Mouse (Mus musculus): ENCODE measurements around the gene Gm3854. TPM values are rescaled to one million over a fixed set of nuclear protein-coding genes. Genes with fewer than 3 reads are reported as not detected.
"Not testable (repeated sequence)": the region's sequence is repeated elsewhere in the genome, so short reads cannot be mapped to it uniquely, and the experiment has no call there.

Gene Gm3854
- 2.7 and 3.3 TPM in 2 replicates for polyA plus RNA-seq (2014; fragmentation: Nextera tagmentation; extraction: Ambion mirVana)

- under 1% methylated on average over 26 of the region's 26 CpGs for WGBS
- Histone ChIP-seq H3K27ac (ENCODE audit: low read depth, low read length) (no peak within 1 kb of the TSS), H3K4me1 (ENCODE audit: control insufficient read depth, insufficient read depth, low read length) (no peaks in the 10 kb centered on the region), H3K27me3 (ENCODE audit: control insufficient read depth, insufficient read depth, low read length) (no peaks in the 10 kb centered on the region), H3K9me3 (ENCODE audit: control insufficient read depth, low read length) (no peaks in the 10 kb centered on the region), H3K4me3 (ENCODE audit: low read depth, low read length) (peak within 1 kb of the TSS; percentile 35), H3K36me3 (ENCODE audit: control insufficient read depth, insufficient read depth, low read length) (no peaks in the 10 kb centered on the region), H3K4me2 (ENCODE audit: low read depth) (peak within 1 kb of the TSS; percentile 15), H3K9ac (ENCODE audit: low read length) (peak within 1 kb of the TSS; percentile 32)
- peak; percentile 91 for ATAC-seq (ENCODE audit: insufficient read depth, low FRiP score, low TSS enrichment)
- peak; percentile 88 for DNase-seq (ENCODE audit: low spot score)
Observed at GRCm38 (mm10) chr7:6343501-6344071, at the start of gene Gm3854. TSS of gene Gm3854 (plus strand) at chr7:6343759.

GRCm38 (mm10) chr7:6300796-6301195 lies 42.8 kb upstream of the Gm3854 start:
- not testable (repeated sequence) for H3K4me2 ChIP-seq (ENCODE audit: low read depth); ATAC-seq (ENCODE audit: insufficient read depth, low FRiP score, low TSS enrichment); H3K36me3 ChIP-seq (ENCODE audit: control insufficient read depth, insufficient read depth, low read length); H3K4me3 ChIP-seq (ENCODE audit: low read depth, low read length); H3K9ac ChIP-seq (ENCODE audit: low read length); H3K9me3 ChIP-seq (ENCODE audit: control insufficient read depth, low read length); H3K4me1 ChIP-seq (ENCODE audit: control insufficient read depth, insufficient read depth, low read length); H3K27me3 ChIP-seq (ENCODE audit: control insufficient read depth, insufficient read depth, low read length); H3K27ac ChIP-seq (ENCODE audit: low read depth, low read length); DNase-seq (ENCODE audit: low spot score)
- WGBS: 82% methylated on average over 11 of the region's 11 CpGs

GRCm38 (mm10) chr7:6330458-6331232 lies 12.9 kb upstream of the Gm3854 start:
- H3K9ac ChIP-seq (ENCODE audit: low read length): peak overlapping the region; percentile 76
- H3K4me2 ChIP-seq (ENCODE audit: low read depth): peak overlapping the region; percentile 53
- H3K4me3 ChIP-seq (ENCODE audit: low read depth, low read length): peak overlapping the region; percentile 42
- DNase-seq (ENCODE audit: low spot score) (no peak), ATAC-seq (ENCODE audit: insufficient read depth, low FRiP score, low TSS enrichment) (peak; percentile 82)
- peaks cover 6% of the 10 kb centered on the region; the same call in 1 of the 2 replicates for H3K4me1 ChIP-seq (ENCODE audit: control insufficient read depth, insufficient read depth, low read length)
- H3K36me3 ChIP-seq (ENCODE audit: control insufficient read depth, insufficient read depth, low read length): no peaks in the 10 kb centered on the region
- WGBS: 20% methylated on average over 23 of the region's 23 CpGs
- no peaks in the 10 kb centered on the region for H3K9me3 ChIP-seq (ENCODE audit: control insufficient read depth, low read length)
- H3K27me3 ChIP-seq (ENCODE audit: control insufficient read depth, insufficient read depth, low read length): no peaks in the 10 kb centered on the region
- H3K27ac ChIP-seq (ENCODE audit: low read depth, low read length): peak overlapping the region; percentile 79

- Histone ChIP-seq H3K36me3 (ENCODE audit: control insufficient read depth, insufficient read depth, low read length) (no peaks in the 10 kb centered on the region), H3K27me3 (ENCODE audit: control insufficient read depth, insufficient read depth, low read length) (no peaks in the 10 kb centered on the region), H3K4me2 (ENCODE audit: low read depth) (peak within 1 kb of the TSS; percentile 53), H3K4me3 (ENCODE audit: low read depth, low read length) (peak within 1 kb of the TSS; percentile 42), H3K27ac (ENCODE audit: low read depth, low read length) (peak within 1 kb of the TSS; percentile 79), H3K9me3 (ENCODE audit: control insufficient read depth, low read length) (no peaks in the 10 kb centered on the region), H3K9ac (ENCODE audit: low read length) (peak within 1 kb of the TSS; percentile 76), H3K4me1 (ENCODE audit: control insufficient read depth, insufficient read depth, low read length) (peaks cover 6% of the 10 kb centered on the region; the same call in 1 of the 2 replicates)
- 4% methylated on average over 31 of the region's 31 CpGs for WGBS
- DNase-seq (ENCODE audit: low spot score): peak; percentile 90
- ATAC-seq (ENCODE audit: insufficient read depth, low FRiP score, low TSS enrichment): peak; percentile 92
Observed at GRCm38 (mm10) chr7:6331233-6331956, 12.2 kb upstream of the Gm3854 start, which contains the start of gene Zfp583. TSS of gene Zfp583 (minus strand) at chr7:6331285.

- no peak overlapping the region for H3K27ac ChIP-seq (ENCODE audit: low read depth, low read length)
- H3K4me1 ChIP-seq (ENCODE audit: control insufficient read depth, insufficient read depth, low read length): no peaks in the 10 kb centered on the region
- H3K27me3 ChIP-seq (ENCODE audit: control insufficient read depth, insufficient read depth, low read length): no peaks in the 10 kb centered on the region
- DNase-seq (ENCODE audit: low spot score) (no peak), ATAC-seq (ENCODE audit: insufficient read depth, low FRiP score, low TSS enrichment) (no peak)
- 78% methylated on average over 5 of the region's 5 CpGs for WGBS
- no peak overlapping the region for H3K4me3 ChIP-seq (ENCODE audit: low read depth, low read length)
- no peaks in the 10 kb centered on the region for H3K36me3 ChIP-seq (ENCODE audit: control insufficient read depth, insufficient read depth, low read length)
- no peak overlapping the region for H3K4me2 ChIP-seq (ENCODE audit: low read depth)
- H3K9ac ChIP-seq (ENCODE audit: low read length): no peak overlapping the region
- H3K9me3 ChIP-seq (ENCODE audit: control insufficient read depth, low read length): no peaks in the 10 kb centered on the region
Observed at GRCm38 (mm10) chr7:6339865-6340264, 3.7 kb upstream of the Gm3854 start.

- Histone ChIP-seq H3K9me3 (ENCODE audit: control insufficient read depth, low read length) (no peaks in the 10 kb centered on the region), H3K36me3 (ENCODE audit: control insufficient read depth, insufficient read depth, low read length) (no peaks in the 10 kb centered on the region), H3K4me1 (ENCODE audit: control insufficient read depth, insufficient read depth, low read length) (no peaks in the 10 kb centered on the region), H3K4me3 (ENCODE audit: low read depth, low read length) (peak overlapping the region; percentile 35), H3K27me3 (ENCODE audit: control insufficient read depth, insufficient read depth, low read length) (no peaks in the 10 kb centered on the region), H3K4me2 (ENCODE audit: low read depth) (peak overlapping the region; percentile 15), H3K9ac (ENCODE audit: low read length) (no peak overlapping the region), H3K27ac (ENCODE audit: low read depth, low read length) (no peak overlapping the region)
- 30% methylated on average over 10 of the region's 10 CpGs for WGBS
- DNase-seq (ENCODE audit: low spot score) (no peak), ATAC-seq (ENCODE audit: insufficient read depth, low FRiP score, low TSS enrichment) (peak; percentile 20; the same call in 1 of the 2 replicates)
Observed at GRCm38 (mm10) chr7:6344124-6344523, 565 bp downstream of the Gm3854 start.

GRCm38 (mm10) chr7:6358121-6358520 lies 14.6 kb downstream of the Gm3854 start:
- no peak overlapping the region for H3K4me2 ChIP-seq (ENCODE audit: low read depth)
- ATAC-seq (ENCODE audit: insufficient read depth, low FRiP score, low TSS enrichment) (no peak), DNase-seq (ENCODE audit: low spot score) (no peak)
- H3K36me3 ChIP-seq (ENCODE audit: control insufficient read depth, insufficient read depth, low read length): peaks cover 3% of the 10 kb centered on the region
- H3K4me3 ChIP-seq (ENCODE audit: low read depth, low read length): no peak overlapping the region
- no peaks in the 10 kb centered on the region for H3K9me3 ChIP-seq (ENCODE audit: control insufficient read depth, low read length)
- 71% methylated on average over 2 of the region's 2 CpGs for WGBS
- H3K27me3 ChIP-seq (ENCODE audit: control insufficient read depth, insufficient read depth, low read length): no peaks in the 10 kb centered on the region
- H3K4me1 ChIP-seq (ENCODE audit: control insufficient read depth, insufficient read depth, low read length): no peaks in the 10 kb centered on the region
- H3K27ac ChIP-seq (ENCODE audit: low read depth, low read length): no peak overlapping the region
- no peak overlapping the region for H3K9ac ChIP-seq (ENCODE audit: low read length)

GRCm38 (mm10) chr7:6358937-6359590 lies 15.5 kb downstream of the Gm3854 start:
- no peaks in the 10 kb centered on the region for H3K27me3 ChIP-seq (ENCODE audit: control insufficient read depth, insufficient read depth, low read length)
- H3K4me2 ChIP-seq (ENCODE audit: low read depth): no peak overlapping the region
- DNase-seq (ENCODE audit: low spot score) (peak; percentile 68), ATAC-seq (ENCODE audit: insufficient read depth, low FRiP score, low TSS enrichment) (no peak)
- H3K9me3 ChIP-seq (ENCODE audit: control insufficient read depth, low read length): no peaks in the 10 kb centered on the region
- H3K4me1 ChIP-seq (ENCODE audit: control insufficient read depth, insufficient read depth, low read length): no peaks in the 10 kb centered on the region
- peaks cover under 1% of the 10 kb centered on the region for H3K36me3 ChIP-seq (ENCODE audit: control insufficient read depth, insufficient read depth, low read length)
- no peak overlapping the region for H3K27ac ChIP-seq (ENCODE audit: low read depth, low read length)
- WGBS: 57% methylated on average over 10 of the region's 10 CpGs
- H3K4me3 ChIP-seq (ENCODE audit: low read depth, low read length): no peak overlapping the region
- H3K9ac ChIP-seq (ENCODE audit: low read length): no peak overlapping the region

Measured in neural tube, embryonic 11.5 days (tissue).